Mouse (Mus musculus) cerebellum, adult 9-11 months (tissue): ENCODE measurements at regions not wholly inside any gene's neighbourhood (a gene's known extent, or its start where the extent isn't known, plus 50 kb on each side); places are given as distances from the start of the nearest gene placed in this dataset.

Experiments
- DNase-seq: peaks from one replicate; pipeline ENCODE4 v3.0.0; 2022

GRCm38 (mm10) chr1:76957411-76957810 is 557.5 kb downstream of the Epha4 start:
- DNase-seq: no peak

GRCm38 (mm10) chr1:76958706-76959105 is 556.2 kb downstream of the Epha4 start:
- no peak for DNase-seq

GRCm38 (mm10) chr1:76972454-76972853 is 542.4 kb downstream of the Epha4 start:
- DNase-seq: no peak

GRCm38 (mm10) chr1:76975077-76975945 is 539.6 kb downstream of the Epha4 start:
- no peak for DNase-seq

GRCm38 (mm10) chr1:76980498-76981152 is 534.3 kb downstream of the Epha4 start:
- no peak for DNase-seq

GRCm38 (mm10) chr1:76993776-76994175 is 521.1 kb downstream of the Epha4 start:
- no peak for DNase-seq

GRCm38 (mm10) chr1:77008001-77008400 is 506.9 kb downstream of the Epha4 start:
- DNase-seq: no peak

GRCm38 (mm10) chr1:77010608-77011214 is 504.2 kb downstream of the Epha4 start:
- peak; percentile 23 for DNase-seq

GRCm38 (mm10) chr1:77027656-77028055 is 487.2 kb downstream of the Epha4 start:
- peak; percentile 82 for DNase-seq

- peak; percentile 45 for DNase-seq
These were observed 486.7 kb downstream of the Epha4 start for GRCm38 (mm10) chr1:77028216-77028615.

- DNase-seq: peak; percentile 45
These were observed 485.8 kb downstream of the Epha4 start for GRCm38 (mm10) chr1:77029091-77029490.

- peak; percentile 87 for DNase-seq
These were observed 470.9 kb downstream of the Epha4 start for GRCm38 (mm10) chr1:77043749-77044564.

- DNase-seq: no peak
These were observed 466.0 kb downstream of the Epha4 start for GRCm38 (mm10) chr1:77048720-77049406.

- no peak for DNase-seq
These were observed 463.6 kb downstream of the Epha4 start for GRCm38 (mm10) chr1:77051239-77051638.

GRCm38 (mm10) chr1:77053837-77054540 is 460.9 kb downstream of the Epha4 start:
- DNase-seq: peak; percentile 91

- no peak for DNase-seq
These were observed 452.4 kb downstream of the Epha4 start for GRCm38 (mm10) chr1:77062468-77062867.

GRCm38 (mm10) chr1:77073071-77073470 is 441.8 kb downstream of the Epha4 start:
- DNase-seq: no peak

- DNase-seq: peak; percentile 89
These were observed 439.7 kb downstream of the Epha4 start for GRCm38 (mm10) chr1:77074926-77075885.

GRCm38 (mm10) chr1:77080767-77081166 is 434.1 kb downstream of the Epha4 start:
- no peak for DNase-seq

- peak; percentile 18 for DNase-seq
These were observed 433.2 kb downstream of the Epha4 start for GRCm38 (mm10) chr1:77081660-77082059.
